ENCODE assay signal across 8 mouse cellular contexts in genomic region chr2:173276859-173277258, GRCm38 (mm10). TPM values are rescaled to one million over a fixed set of nuclear protein-coding genes. Genes with fewer than 3 reads are reported as not detected.
DNase-seq lines count a peak whose midpoint lies in the region; ATAC-seq and TF ChIP-seq lines count a peak whose summit lies in the region.

No protein-coding gene starts in this region.

- TF ChIP-seq POLR2A in embryonic fibroblast, embryonic 13.5 days (IDR thresholded peaks at IDR 0.05; ENCODE audit: low read depth, low read length), result no peak

- H3K9ac ChIP-seq in hindbrain, embryonic 16.5 days (ENCODE audit: low read depth, low read length), result peak overlapping the region; percentile 97
- H3K9ac ChIP-seq in lung, embryonic 14.5 days, result peak overlapping the region; percentile 98
- peak overlapping the region; percentile 95 for H3K9ac ChIP-seq in stomach, postnatal 0 days (ENCODE audit: low read length)

- peak; percentile 19 for ATAC-seq in hindbrain, embryonic 16.5 days
- peak; percentile 31 for ATAC-seq in lung, embryonic 14.5 days (ENCODE audit: insufficient read depth)
- no peak for ATAC-seq in stomach, postnatal 0 days (ENCODE audit: low FRiP score, low TSS enrichment)

- no peak for TF ChIP-seq CTCF in embryonic fibroblast, embryonic 13.5 days (IDR thresholded peaks at IDR 0.05; ENCODE audit: borderline replicate concordance, insufficient read depth, low read length)
- TF ChIP-seq CTCF in lung, embryonic 14.5 days (IDR thresholded peaks at IDR 0.05; ENCODE audit: low read depth), result peak; percentile 26; the same call in 1 of the 2 replicates
- peak; percentile 28 for TF ChIP-seq CTCF in stomach, postnatal 0 days (IDR thresholded peaks at IDR 0.05; ENCODE audit: low read depth)

- H3K4me3 ChIP-seq in embryonic fibroblast, embryonic 13.5 days (ENCODE audit: insufficient read depth, low read length), result peak overlapping the region; percentile 75
- H3K4me3 ChIP-seq in hindbrain, embryonic 16.5 days (ENCODE audit: low read length), result peak overlapping the region; percentile 91
- H3K4me3 ChIP-seq in lung, embryonic 14.5 days (ENCODE audit: low read depth, low read length), result peak overlapping the region; percentile 47
- peak overlapping the region; percentile 60 for H3K4me3 ChIP-seq in stomach, postnatal 0 days (ENCODE audit: low read depth, low read length)

- no peaks in the 10 kb centered on the region for H3K36me3 ChIP-seq in hindbrain, embryonic 16.5 days (ENCODE audit: control insufficient read depth, insufficient read depth, low read length)
- no peaks in the 10 kb centered on the region for H3K36me3 ChIP-seq in lung, embryonic 14.5 days (ENCODE audit: insufficient read depth)
- H3K36me3 ChIP-seq in stomach, postnatal 0 days (ENCODE audit: control insufficient read depth, insufficient read depth, low read length), result no peaks in the 10 kb centered on the region

- H3K27me3 ChIP-seq in hindbrain, embryonic 16.5 days (replicated peaks; ENCODE audit: control insufficient read depth, insufficient read depth, low read length), result no peaks in the 10 kb centered on the region
- no peaks in the 10 kb centered on the region for H3K27me3 ChIP-seq in lung, embryonic 14.5 days (ENCODE audit: insufficient read depth, low read length)
- no peaks in the 10 kb centered on the region for H3K27me3 ChIP-seq in stomach, postnatal 0 days (ENCODE audit: control insufficient read depth, insufficient read depth, low read length)

- DNase-seq in ovary, postnatal 36 days (ENCODE audit: low spot score), result peak; percentile 41
- DNase-seq in ovary, adult 18-20 months (ENCODE audit: low spot score), result no peak
- peak; percentile 72 for DNase-seq in lung, embryonic 14.5 days
- DNase-seq in stomach, postnatal 0 days (ENCODE audit: low spot score), result no peak
- DNase-seq in adrenal gland, postnatal 25 days, result no peak
- DNase-seq in left cerebral cortex, postnatal 14 days (ENCODE audit: low spot score in 2 of 2), result no peak

- H3K9me3 ChIP-seq in hindbrain, embryonic 16.5 days (ENCODE audit: control insufficient read depth, low read length), result no peaks in the 10 kb centered on the region
- H3K9me3 ChIP-seq in lung, embryonic 14.5 days (ENCODE audit: low read depth, low read length), result no peaks in the 10 kb centered on the region
- no peaks in the 10 kb centered on the region for H3K9me3 ChIP-seq in stomach, postnatal 0 days (ENCODE audit: control insufficient read depth, low read length)

- peak overlapping the region; percentile 80 for H3K4me2 ChIP-seq in hindbrain, embryonic 16.5 days (ENCODE audit: low read length)
- peak overlapping the region; percentile 88 for H3K4me2 ChIP-seq in lung, embryonic 14.5 days
- H3K4me2 ChIP-seq in stomach, postnatal 0 days (replicated peaks; ENCODE audit: low read depth), result peak overlapping the region; percentile 76

- H3K4me1 ChIP-seq in embryonic fibroblast, embryonic 13.5 days (ENCODE audit: control insufficient read depth, insufficient read depth, low read length), result peaks cover 9% of the 10 kb centered on the region
- H3K4me1 ChIP-seq in hindbrain, embryonic 16.5 days (ENCODE audit: control insufficient read depth, insufficient read depth, low read depth, low read length), result peaks cover 35% of the 10 kb centered on the region
- peaks cover 7% of the 10 kb centered on the region for H3K4me1 ChIP-seq in lung, embryonic 14.5 days (ENCODE audit: insufficient read depth)
- 0 out of 2 replicates have a peak, but pooled peaks cover 5% of the 10 kb centered on the region for H3K4me1 ChIP-seq in stomach, postnatal 0 days (replicated peaks; ENCODE audit: control insufficient read depth, insufficient read depth)

- intact Hi-C loops in left cerebral cortex, postnatal 14 days (cut with DNase I), result loop anchor here (5.0 kb wide), 1 partner anchor 60 kb away; no protein-coding TSS in a partner anchor

- 1% methylated on average over 12 of the region's 12 CpGs for WGBS in hindbrain, embryonic 16.5 days
- WGBS in lung, embryonic 14.5 days, result 3% methylated on average over 12 of the region's 12 CpGs
- WGBS in stomach, postnatal 0 days, result 5% methylated on average over 12 of the region's 12 CpGs

- H3K27ac ChIP-seq in embryonic fibroblast, embryonic 13.5 days (ENCODE audit: insufficient read depth, low read length), result peak overlapping the region; percentile 67
- peak overlapping the region; percentile 59 for H3K27ac ChIP-seq in hindbrain, embryonic 16.5 days (ENCODE audit: low read depth, low read length)
- peak overlapping the region; percentile 94 for H3K27ac ChIP-seq in lung, embryonic 14.5 days (ENCODE audit: low read depth)
- H3K27ac ChIP-seq in stomach, postnatal 0 days (replicated peaks), result peak overlapping the region; percentile 93

- TF ChIP-seq EP300 in stomach, postnatal 0 days (optimal IDR thresholded peaks at IDR 0.05), result no peak

RNA-seq across cellular contexts. Expression of gene Pmepa1, which starts 0.5 kb away (rescaled TPM):
- 141 and 142 TPM in 2 replicates for polyA plus RNA-seq in embryonic fibroblast, embryonic 13.5 days (2011; ENCODE audit: insufficient read length, low read depth, missing spikeins)
- 3.2 and 3.9 TPM in 2 replicates for polyA plus RNA-seq in hindbrain, embryonic 16.5 days (2015; fragmentation: Nextera tagmentation; extraction: Ambion mirVana)
- polyA plus RNA-seq in lung, embryonic 14.5 days (2014; fragmentation: Nextera tagmentation; extraction: Ambion mirVana), result 8.9 and 9.0 TPM in 2 replicates
- 6.1 and 7.0 TPM in 2 replicates for polyA plus RNA-seq in stomach, postnatal 0 days (2015; fragmentation: Nextera tagmentation; extraction: Ambion mirVana)
- total RNA-seq in adrenal gland, postnatal 25 days (2021), result 34.2 and 78.1 TPM in 2 replicates
- total RNA-seq in left cerebral cortex, postnatal 14 days (2021), result 10 to 100 TPM; 43.3 to 56.9 TPM

RNA-seq across cellular contexts. Expression of gene Zbp1, which starts 58.1 kb away (rescaled TPM):
- polyA plus RNA-seq in embryonic fibroblast, embryonic 13.5 days (2011; ENCODE audit: insufficient read length, low read depth, missing spikeins), result 2.6 and 5.6 TPM in 2 replicates
- polyA plus RNA-seq in hindbrain, embryonic 16.5 days (2015; fragmentation: Nextera tagmentation; extraction: Ambion mirVana), result 0.20 TPM in 1 of 2 replicates, not detected in the other
- 0.34 and 0.41 TPM in 2 replicates for polyA plus RNA-seq in lung, embryonic 14.5 days (2014; fragmentation: Nextera tagmentation; extraction: Ambion mirVana)
- polyA plus RNA-seq in stomach, postnatal 0 days (2015; fragmentation: Nextera tagmentation; extraction: Ambion mirVana), result 4.6 and 5.0 TPM in 2 replicates
- total RNA-seq in adrenal gland, postnatal 25 days (2021), result 2.6 and 3.5 TPM in 2 replicates
- total RNA-seq in left cerebral cortex, postnatal 14 days (2021), result not detected

Comparison
In these comparisons a context has a peak if more than half of its experiments do, and no peak if none do; other contexts are left out.
1. DNase-seq: peak in ovary, postnatal 36 days (single experiment) and lung, embryonic 14.5 days (single experiment); none in ovary, adult 18-20 months (single experiment), stomach, postnatal 0 days (single experiment), adrenal gland, postnatal 25 days (single experiment) and left cerebral cortex, postnatal 14 days (0 of 2).
2. RNA of gene Pmepa1, which starts 0.5 kb away (polyA plus RNA-seq): 141 to 142 TPM in embryonic fibroblast, embryonic 13.5 days; 8.9 to 9.0 TPM in lung, embryonic 14.5 days, 6.1 to 7.0 TPM in stomach, postnatal 0 days and 3.2 to 3.9 TPM in hindbrain, embryonic 16.5 days; every median in the first group is over 10 times any median in the second.
3. Peak in every context shown above with its lines, with median percentiles within 50 percentile points of each other: H3K27ac ChIP-seq, H3K4me3 ChIP-seq, H3K4me2 ChIP-seq and H3K9ac ChIP-seq.